Mouse (Mus musculus) ES-Bruce4 (cell line): Measurements from ENCODE around the gene Cntn4.

Experiments
- CTCF ChIP-seq: IDR thresholded peaks from one replicate; pipeline ENCODE4 v1.8.1; 2011; ENCODE audit warnings: low read depth, low read length
- EP300 ChIP-seq: IDR thresholded peaks from 2 replicates; pipeline ENCODE4 v1.6.1; 2011; ENCODE audit warnings: low read depth, low read length; ENCODE audit not compliant: insufficient read depth
- POLR2A ChIP-seq: IDR thresholded peaks from one replicate; pipeline ENCODE4 v1.8.1; 2011; ENCODE audit warnings: low read length; ENCODE audit not compliant: insufficient read depth

DNA sequence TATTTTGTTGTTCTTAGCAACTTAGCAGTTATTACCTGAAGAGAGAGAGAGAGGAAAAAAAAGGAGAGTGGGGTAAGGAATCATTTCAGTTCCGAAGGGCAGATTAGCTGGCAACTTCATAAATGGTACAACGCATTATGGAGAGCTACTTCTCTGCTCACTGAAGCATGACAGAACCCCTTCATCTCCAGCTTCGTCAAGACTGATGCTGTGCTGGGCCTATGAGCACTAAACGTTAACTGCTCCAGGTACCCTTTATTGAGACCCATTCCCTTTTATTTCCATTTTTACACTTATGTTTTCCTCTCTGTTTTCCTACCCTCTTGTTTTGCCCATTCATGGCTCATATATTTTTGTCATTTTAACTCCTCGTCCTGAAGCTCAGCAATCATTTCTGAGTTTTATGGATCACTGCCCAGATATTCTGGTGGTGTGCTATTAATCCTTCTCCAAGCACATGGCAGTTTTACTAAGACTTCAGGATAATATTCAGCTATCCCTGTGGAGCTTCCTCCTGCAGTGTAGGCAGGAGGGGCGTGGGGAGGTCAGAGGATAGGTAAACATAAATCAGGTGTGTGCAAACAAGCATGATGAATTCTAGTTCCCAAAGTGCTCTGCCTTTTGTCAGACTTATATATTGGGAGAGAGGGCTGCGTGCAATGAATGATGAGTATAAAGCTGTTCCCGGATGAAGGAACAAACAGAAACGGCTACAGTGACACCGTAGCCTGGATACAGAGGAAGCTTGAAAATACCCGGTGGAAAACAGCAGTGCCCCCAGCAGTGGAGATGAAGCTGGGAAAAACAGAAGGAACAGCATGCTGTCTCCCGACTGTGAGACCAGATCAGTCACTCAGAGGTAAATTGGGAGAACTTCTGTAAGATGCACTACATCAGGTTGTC is 559.8 kb downstream of the Cntn4 start:
- TF ChIP-seq CTCF, result no peak
- no peak for TF ChIP-seq POLR2A
- TF ChIP-seq EP300, result no peak
